Mouse (Mus musculus) kidney, adult 2 months (tissue): ENCODE data around the gene Gm5799.
"Not testable (repeated sequence)": the region's sequence is repeated elsewhere in the genome, so short reads cannot be mapped to it uniquely, and the experiment has no call there.

ENCODE experiments used
- CTCF ChIP-seq: fragments of 200-500 bp; conservative IDR thresholded peaks from 2 replicates; pipeline ENCODE4 v1.5.1; 2011; ENCODE audit warnings: low read depth, mild to moderate bottlenecking, control low read depth, low read length, moderate library complexity, mixed read lengths; ENCODE audit not compliant: insufficient read depth, insufficient read length
- POLR2A ChIP-seq: fragments of 200-500 bp; IDR thresholded peaks from one replicate; pipeline ENCODE4 v1.6.1; 2011; ENCODE audit warnings: low read depth, low read length, control low read depth

- not testable (repeated sequence) for TF ChIP-seq CTCF, POLR2A
These were observed 8.9 kb downstream of the Gm5799 start for GRCm38 (mm10) chr14:43552271-43552670.
